Mouse (Mus musculus) urinary bladder, postnatal 14 days (tissue): ENCODE results near the gene Rasal2.
A peak's percentile ranks its signal among the peaks of the same experiment; 100 is the strongest.

Source experiments
- DNase-seq: peaks from one replicate; pipeline ENCODE4 v3.0.0; 2021; ENCODE audit warnings: low spot score

Gene Rasal2

DNA sequence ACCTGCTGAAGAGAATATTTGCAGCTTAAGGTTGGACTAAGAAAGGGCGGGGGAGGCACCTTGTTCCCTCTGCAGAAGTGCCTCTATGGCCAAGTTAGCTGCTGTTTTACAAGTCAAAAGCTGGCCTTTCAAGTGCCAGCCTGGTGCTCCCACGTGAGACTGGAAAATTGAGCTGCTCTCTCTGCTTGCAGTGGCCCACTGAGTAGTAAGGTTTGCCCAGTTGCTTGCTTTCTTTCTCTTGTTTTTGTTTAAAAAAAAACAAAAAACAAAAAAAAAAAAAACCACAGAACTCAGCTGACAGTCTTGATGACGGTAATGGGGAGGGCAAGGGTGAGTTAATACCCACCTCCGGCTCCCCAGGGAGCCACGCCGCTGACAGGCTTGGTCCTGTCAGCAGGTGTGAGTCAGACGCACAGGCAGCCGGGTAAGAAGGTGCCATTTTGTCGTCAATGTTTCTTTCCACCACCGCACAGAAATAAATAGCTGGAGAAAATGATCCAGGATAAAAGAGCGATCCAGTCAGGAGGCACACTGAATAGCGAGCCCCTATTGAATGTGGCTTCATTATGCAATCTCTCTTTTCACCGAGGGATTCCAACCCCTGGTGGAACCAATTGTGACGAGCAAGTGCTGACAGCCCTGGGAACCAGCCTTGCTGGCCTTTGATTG is 27.7 kb upstream of the Rasal2 start:
- DNase-seq, result no peak

DNA sequence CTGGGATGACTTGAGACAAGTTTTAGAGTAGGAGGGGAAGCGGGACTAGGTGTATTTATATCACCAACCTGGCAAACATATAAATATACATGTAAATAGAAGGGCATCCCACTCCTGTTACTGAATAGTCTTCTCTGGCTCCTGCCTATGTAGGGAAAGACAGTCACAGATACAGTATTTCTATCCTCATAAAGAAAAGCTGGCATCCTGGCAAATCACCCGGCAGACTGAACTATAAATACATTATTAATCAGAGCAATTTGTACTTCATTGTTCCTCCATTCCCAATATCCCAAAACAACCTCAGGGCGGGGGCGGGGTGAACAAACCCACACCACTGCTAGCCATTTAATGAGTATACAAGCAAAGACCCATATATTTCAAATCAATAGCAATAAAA is 26.7 kb upstream of the Rasal2 start:
- DNase-seq, result no peak

DNA sequence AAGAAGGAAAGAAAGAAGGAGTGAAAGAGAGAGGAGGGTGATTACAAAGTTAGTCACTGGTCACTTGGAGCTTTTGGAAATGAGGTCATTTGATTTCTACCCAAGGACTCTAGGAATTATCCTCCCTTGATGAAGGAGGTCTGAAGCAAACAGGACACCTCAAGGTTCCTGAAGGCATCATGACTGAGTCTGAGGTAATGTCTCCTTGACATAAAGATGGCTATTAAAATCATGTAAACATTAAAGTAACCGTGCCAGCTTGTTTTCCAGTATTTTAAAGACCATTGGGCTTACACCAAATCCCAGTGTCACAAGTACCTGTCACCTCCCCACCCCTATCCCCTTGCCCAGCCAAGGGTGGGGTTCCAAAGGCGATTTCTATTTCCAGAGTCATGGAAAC is 25.9 kb upstream of the Rasal2 start:
- no peak for DNase-seq

DNA sequence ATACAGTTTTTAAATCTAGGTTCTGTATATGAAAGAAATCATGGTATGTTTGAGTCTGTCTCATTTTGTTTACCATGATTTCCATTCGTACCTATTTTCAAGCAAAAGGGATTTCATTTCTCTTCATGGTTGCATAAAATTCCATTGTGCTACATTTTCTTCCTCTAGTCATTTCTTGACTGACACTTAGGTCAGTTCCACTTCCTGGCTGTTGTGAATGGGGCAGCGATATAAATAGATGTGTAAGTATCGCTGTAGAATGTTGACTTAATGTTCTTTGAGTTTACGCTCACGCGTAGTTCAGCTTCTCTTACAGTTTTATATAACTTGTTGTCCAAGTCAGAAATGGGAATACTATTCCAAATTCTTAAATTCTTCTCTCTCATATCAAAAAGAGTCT is 23.5 kb upstream of the Rasal2 start:
- no peak for DNase-seq

DNA sequence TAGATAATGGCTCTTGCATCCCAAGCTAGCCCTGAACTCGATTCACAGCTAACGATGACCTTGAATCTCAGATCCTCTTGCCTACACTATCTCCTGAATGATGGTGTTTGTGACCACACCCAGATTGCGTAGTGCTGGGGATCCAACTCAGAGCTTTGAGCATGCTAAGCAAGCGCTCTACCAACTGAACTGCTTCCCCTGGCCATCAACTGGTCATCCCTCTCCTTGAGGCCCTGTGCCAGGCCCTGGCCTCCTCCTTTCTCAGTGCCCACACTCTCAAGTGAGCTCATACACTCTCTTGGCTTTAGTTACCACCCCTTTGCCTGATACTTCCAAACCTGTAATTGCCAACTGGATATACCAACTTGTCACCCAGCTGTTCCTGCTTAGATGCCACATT is 22.0 kb upstream of the Rasal2 start:
- DNase-seq, result no peak

DNA sequence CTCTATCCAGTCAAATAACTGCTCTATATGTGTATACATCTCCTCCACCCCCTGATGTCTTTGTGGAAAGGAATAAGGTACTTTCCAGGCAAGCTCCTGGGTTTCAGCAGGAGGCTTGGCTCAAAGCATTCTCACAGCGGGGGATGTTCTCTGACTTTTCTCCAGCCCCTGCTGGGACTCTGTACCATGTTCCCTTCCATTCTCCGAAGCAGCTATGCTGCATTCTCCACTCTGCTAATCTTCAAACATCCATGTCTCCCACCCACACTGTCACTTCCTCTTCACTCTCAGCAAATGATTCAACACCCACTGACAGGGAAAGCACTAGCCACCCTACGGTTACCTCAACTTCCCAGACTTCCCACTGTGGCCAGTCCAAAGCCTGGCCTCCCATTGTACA is 20.9 kb upstream of the Rasal2 start:
- no peak for DNase-seq

DNA sequence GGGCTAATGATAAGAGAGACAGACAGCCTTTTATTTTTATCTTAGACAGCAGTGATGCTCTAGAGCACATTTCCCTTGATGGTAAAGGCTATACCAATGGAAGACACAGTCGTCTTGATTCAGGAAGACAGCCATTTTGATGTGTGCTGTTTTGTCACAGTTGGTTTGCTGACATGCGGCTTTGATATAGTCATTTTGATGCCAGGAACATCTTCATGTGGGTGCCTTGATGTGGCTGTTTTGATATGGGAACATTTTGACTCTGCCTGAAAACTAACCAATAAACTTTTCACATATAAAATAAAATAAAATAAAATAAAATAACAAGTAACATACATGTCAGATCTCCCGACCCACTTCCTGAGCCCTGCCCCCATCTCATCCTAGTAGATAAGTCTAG is 16.0 kb upstream of the Rasal2 start:
- no peak for DNase-seq

DNA sequence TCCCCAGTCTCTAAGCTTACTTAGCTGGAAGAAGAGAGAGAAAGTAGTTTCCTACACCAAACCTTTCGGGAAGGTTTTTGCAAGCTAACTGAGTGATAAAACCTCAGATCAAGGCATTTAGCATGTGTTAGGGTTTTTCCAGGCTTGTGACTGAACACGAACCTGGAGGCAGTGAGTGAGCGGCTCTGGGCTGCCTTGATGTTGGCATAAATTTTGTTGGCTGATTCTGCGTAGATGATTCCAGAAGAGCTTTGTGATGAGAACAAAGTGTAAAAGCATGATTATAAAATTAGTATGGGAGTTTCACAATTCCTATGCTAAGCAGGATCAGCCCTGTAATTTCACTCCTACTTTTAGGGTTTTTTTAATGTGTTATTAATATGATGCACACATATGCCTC is 15.2 kb upstream of the Rasal2 start:
- DNase-seq, result no peak

DNA sequence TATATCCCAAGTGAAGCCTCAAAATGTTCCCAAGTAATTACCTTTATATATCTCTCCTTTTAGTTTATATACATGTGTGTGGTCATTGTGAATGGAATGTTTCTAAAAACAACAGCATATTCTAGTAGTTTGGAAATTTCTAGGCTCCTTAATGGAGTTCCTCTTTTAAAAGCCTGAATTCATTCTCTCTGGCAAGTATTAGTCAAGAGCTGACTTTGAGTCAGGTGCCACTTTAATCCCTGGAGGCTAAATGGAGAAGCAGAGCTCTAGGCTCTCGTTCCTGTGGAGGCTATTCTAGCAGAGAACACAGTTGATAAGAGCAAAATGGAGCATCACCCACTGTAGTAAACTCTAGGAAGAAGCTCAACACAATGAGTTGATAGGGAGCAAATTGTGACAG is 14.5 kb upstream of the Rasal2 start:
- DNase-seq, result no peak

DNA sequence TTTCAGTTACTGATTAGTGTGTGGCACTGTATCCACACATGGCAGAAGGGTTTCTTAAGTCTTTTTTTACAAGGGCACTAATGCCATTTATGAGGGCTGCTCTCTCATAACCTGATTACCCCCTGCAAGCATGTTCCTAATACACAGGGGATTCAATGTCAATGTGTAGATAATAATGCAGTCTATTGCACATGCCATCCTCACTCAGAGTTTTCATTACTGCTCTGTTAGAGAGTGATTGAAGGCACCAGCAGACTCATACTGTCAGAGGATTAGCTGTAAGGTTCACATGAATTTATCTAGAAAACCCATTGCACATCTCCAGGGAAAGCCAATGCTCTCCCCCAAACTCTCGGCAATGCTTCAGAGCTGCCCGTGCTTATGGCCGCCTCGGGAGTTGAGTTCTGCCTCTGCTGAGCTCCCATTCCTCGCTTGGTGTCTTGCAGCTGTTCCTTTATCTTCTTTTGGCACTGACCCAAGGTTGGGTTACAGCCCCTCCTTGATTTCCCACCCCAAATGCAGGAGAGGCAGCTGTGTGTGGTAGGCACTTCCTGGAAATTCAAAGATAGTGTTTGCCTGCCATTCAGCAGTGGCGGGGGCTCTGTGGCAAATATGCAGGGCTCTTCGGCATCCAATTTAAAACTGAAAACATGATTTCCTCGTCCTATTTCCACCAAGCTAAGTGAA is 13.5 kb upstream of the Rasal2 start:
- DNase-seq, result no peak

DNA sequence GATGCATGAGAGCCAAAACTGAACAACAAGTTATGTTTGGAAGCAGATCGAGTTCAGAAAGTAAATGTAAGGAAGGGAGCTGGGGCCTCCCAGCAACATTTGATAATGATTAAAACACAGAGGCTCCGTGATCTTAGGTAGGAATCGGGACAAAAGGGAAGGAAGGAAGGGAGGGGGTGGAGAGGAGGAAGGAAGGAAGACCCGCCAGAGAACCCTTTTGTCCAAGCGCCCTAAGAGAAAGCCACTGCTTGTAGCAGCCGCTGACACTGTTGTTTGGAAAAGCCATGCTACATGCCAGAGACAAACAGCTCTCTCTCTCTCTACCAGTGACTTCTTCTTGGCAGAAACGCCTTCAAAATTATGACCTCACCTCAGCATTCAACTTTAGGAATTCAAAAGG is 5.5 kb upstream of the Rasal2 start:
- no peak for DNase-seq

DNA sequence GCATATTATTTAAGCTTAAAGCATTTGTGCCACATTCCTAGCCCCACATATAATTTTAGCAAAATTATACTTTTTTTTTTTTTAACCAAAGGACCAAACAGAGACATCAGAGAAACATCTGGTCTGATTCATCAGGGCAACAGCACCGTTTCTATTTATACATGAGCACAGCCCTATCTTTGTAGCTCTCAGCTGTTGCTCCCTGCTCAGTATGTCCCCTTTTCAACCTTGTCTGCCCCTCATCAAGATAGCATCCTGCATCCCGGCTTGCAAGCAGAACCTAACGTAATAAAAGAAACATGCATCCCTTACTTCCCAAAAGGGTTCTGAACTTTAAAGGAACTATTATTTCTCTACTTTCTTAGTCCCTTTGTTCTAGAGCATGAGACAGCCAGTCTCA is 5.0 kb upstream of the Rasal2 start:
- DNase-seq, result no peak

DNA sequence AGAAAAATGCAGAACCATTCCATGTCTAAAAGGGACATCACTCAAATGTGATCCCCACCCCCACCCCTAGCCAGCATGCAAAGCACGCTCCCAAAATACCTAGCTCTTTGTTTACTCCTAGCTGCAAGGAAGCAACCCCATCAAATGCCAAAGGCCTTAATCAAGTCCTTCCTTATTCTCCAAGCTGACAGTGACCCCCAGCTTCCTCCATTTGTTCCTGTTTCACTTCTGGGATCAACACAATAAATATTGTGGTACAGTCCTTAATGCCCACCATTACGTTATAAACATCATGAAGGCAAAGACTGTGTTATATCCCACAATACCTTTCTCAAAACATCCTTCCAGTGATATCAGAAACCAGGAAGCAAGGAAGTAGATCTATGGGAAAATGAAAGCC is 4.2 kb upstream of the Rasal2 start:
- DNase-seq, result no peak

DNA sequence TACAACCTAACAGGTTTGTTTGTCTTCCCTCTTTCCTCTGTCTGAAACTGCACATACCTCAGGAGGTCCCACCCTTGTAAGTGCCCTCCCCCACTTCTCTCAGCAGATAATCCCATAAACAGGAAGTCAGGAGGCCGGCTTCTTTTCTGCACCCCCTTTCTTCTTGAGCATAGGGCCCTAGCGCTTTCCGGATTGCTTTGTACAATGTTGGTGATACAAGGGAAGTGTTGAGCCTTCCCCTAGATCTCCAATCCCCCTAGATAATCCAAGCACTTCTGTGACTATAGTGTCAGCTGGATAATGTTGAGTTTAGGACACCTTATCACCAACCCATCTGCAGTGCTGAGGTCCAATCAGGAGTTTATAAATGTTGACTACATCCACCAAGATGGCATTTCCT is 3.4 kb upstream of the Rasal2 start:
- no peak for DNase-seq

DNA sequence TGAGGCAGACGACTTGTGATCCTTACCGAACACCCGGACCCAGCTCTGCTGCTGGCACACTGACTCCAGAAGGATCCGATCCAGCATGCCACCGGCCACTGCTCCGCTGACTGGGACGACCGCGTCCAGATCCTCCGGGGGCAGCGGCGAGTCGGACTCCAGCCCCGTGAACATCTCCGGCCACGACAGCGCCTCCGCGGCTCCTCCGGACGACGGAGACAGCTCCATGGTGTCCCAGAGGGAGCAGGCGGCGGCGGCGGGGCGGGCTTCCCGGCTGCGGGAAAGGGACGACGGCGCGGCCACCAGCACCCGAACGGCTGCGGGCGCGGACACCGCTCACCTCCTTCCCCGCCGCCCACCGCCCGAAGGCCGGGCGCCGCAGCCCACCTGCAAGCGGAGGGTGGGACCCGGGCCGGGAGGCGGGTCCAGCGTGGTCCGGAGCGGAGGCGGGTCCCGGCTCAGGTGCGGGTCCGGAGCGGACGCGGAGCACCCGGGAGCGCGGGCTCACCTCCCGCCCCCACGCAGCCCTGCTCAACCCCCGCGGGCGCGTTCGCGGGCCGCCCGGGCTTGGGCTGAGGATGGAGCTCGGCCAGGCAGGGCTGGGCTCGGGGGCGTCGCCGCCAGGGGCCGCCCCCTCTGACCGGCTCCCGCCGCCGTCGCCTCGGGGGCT is 549 bp downstream of the Rasal2 start:
- DNase-seq, result peak; percentile 66

DNA sequence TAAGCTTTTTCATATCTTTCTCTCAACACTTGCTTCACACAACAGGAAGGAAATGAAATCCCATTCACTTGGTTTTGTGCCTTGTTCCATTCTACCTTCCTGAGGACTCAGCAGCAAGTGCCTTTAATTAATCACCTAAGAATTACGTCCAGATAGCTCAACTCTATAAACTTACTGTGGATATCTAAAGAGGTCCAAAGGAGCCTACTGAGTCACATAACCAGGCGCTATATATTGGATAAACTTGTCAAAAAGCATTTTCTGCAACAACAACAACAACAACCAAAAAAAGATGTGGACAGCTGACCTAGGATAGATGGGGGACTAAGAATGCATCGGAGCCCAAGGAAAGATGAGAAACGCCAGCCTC is 1.1 kb downstream of the Rasal2 start:
- DNase-seq, result no peak

DNA sequence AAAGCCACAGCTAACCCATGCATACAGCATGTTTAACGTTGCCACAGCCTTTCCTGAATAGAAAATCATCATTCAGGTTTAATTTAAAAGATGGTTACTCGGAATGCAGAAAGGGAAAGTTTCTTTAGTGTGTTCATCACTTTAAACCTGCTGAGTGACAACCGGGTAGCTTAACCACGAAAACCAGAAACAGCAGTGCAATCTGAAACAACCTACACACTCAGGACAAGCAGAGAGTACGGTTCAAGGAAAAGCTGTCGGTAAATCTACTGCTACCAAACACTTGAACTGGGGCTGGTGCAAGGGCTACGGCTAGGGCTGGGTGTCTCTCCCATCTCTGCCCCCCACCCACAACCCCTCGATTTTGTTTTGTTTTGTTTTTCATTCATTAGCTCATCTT is 1.5 kb downstream of the Rasal2 start:
- no peak for DNase-seq

DNA sequence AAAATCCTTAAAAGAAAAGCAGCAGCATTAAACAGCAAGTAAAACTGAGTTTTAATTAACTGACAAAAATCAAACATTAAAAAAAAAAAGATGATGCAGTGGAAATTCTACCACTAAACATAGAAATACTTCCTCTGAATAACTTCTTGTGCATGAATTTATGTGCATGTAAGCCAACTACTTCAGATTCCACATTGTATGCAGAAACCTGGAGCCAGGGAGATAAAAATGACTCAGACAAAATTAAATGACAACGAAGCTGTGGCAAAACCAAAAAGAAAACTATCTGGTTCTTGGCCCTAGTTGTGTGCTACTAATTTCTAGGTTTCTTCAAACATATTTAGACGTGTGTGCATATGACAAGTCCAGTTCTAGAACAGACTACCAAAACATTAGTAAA is 2.7 kb downstream of the Rasal2 start:
- DNase-seq, result no peak

DNA sequence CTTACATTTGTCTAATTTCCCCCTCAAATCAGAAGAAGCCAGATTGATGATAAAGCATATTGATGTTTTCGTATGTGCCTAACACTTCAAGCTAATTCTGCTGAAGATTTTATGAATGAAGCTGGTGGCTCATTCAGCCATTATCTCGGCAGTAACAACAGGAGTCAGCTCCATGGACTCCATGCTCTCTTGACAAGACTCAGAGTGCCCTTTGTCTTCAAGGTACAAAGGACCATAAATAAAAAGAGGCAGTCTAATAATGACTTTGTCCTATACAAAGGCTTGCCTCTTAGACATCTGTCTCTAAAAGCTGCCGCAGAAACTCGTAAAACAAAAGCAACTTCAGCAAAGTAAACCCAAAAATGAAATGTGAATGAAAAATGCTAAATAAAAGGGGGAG is 24.4 kb downstream of the Rasal2 start:
- no peak for DNase-seq

DNA sequence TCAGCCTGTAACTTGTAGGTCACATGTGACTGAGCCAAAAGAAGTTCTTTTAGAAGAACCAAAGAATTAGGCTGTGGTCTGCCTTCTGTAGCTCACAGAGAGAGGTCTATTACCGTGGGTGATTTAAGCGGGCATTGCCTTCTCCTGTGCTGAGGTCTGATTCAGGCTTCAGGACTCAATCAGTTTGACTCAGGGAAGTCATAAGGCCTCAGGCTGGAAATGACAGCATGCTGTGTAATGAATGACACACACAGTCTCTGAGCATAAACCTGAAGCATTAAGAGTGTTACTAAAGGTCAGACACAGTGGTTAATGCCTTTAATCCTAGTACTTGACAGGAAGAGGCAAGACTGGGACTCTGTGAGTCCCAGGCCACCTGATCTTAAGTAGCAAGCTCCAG is 31.7 kb downstream of the Rasal2 start:
- DNase-seq, result no peak

DNA sequence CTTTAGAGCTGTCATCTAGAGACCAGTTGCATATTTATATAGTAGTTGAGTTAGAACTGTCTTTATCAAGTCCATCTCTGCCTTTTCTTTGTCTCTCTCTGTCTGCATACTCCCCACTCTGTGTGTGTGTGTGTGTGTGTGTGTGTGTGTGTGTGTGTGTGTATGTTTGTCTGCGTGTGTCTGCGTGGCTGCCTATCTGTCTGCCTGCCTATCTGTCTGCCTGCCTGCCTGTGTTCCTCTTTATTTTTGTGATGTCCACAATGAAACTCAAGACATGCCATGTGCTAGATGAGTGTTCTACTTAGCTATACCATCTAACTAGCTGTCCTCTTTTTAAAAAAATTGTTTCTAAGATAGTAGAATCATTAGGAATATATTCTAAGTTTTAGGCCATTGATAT is 42.0 kb downstream of the Rasal2 start:
- no peak for DNase-seq

DNA sequence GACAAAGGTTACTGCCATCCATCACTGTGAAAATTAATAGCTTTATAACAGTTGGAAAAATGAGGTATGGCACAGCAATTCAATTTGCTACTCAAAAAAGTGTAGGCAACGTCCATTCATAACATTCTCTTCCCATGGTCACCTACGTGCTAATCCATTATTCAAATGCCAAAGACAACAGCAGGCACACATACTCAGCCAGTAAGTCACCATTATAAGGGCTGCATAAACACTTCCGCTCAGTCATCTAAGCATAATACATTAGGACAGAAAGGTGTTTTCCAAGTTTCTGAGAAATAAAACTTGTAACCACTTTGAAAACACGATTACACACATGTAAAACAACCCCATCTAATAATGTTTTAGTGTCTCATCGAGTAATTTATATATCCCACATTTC is 44.1 kb downstream of the Rasal2 start:
- no peak for DNase-seq

DNA sequence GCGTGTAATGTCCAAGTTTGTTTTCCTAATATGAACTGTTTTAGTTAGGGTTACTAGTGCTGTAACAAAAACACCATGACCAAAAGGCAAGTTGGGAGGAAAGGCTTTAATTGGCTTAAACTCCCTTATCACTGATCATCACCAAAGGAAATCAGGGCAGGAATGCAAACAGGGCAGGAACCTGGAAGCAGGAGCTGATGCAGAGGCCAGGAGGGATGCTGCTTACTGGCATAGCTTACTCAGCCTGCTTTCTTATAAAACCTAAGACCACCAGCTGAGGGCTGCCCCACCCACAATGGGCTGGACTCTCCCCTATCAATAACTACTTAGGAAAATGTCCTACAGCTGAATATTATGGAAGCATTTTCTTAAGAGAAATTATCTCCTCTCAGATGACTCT is 65.7 kb downstream of the Rasal2 start:
- DNase-seq, result no peak

DNA sequence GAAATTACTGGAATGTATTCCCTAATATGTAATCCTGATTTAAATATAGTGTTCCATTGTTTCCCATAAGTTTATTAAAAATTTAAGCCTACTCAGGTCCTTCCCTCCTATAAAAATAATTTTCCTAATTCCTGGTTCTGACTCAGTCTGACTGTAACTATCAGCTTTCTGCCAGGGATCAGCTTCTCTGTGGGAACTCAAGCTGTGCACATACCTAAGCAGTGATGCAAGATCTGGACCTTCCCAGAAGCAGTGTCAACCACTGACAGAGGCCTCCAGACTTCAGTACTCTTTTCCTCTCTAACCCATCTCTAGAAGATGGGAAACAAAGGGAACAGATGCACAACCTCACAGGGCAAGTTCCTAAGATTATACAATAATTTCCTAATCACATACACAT is 68.9 kb downstream of the Rasal2 start:
- DNase-seq, result peak; percentile 15
